Mouse (Mus musculus) thymus, postnatal 10 days (tissue): Measurements from ENCODE around the gene Bzw2.

Source experiments
- DNase-seq, 2 experiments: peaks; one replicate each; pipeline ENCODE4 v3.0.0; 2021; ENCODE audit warnings: low spot score in 2 of 2

Gene Bzw2

DNA sequence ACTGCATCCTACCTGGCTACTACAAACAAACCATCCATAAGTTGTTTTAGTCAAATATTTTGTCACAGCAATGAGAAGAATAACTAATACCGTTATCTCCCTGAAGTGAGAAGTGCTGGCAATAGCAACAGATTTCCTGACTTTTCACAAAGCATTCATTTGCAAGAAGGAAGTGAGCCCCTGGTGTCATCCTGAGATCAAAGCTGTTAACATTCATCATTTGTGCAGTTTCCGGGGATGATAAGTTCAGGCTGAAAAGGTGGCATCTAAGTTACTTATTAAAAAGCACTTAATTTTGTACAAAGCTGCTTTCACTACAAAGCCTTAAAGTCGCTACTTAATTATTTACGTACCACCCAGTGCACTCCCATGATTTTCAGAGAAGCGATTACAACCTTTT, 85.0 kb downstream of the Bzw2 start:
- DNase-seq: peak in 1 of 2 experiments; percentile 9

- no peak for DNase-seq
Measured at GRCm38 (mm10) chr12:36070231-36070630, 87.6 kb downstream of the Bzw2 start.

GRCm38 (mm10) chr12:36067538-36067937, 90.3 kb downstream of the Bzw2 start:
- no peak for DNase-seq

- DNase-seq: no peak
Measured at GRCm38 (mm10) chr12:36065911-36066310, 92.0 kb downstream of the Bzw2 start.

DNA sequence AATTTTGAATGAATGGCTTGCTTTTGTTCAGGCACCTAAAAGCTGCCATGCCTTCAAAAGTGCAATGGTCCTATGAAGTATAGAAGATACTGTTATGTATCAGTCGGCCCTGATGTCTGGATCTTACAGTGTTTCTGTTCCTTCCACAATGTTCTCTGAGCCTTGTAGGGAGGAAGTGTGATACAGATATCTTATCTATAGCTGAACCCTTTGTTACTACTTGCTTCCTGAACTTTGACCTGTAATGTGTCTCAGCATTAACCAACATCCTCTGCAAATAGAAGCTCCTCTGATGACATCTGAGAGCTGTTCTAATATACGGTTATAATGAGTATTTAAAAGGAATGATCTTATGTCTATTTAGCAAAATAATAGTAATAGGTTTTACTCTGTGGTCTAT, 100.2 kb downstream of the Bzw2 start:
- DNase-seq: no peak

DNA sequence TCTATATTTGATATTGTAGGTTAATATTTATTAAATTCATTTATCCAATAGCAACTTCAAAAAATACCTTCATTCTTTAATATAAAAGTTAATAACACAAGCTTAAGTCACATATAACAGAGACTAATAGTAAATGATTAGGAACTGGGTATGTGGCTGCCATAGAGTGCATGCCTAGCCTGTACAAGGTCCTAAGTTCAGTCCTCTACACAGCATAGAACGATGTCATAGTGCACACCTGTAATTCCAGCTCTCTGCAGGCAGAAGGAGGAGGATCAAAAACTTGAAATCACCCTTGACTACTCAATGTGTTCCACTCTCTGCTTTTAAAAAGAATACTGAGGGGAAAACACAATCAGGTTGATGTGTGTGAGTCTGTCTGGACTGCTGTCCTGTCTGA, 107.6 kb downstream of the Bzw2 start:
- no peak for DNase-seq

DNA sequence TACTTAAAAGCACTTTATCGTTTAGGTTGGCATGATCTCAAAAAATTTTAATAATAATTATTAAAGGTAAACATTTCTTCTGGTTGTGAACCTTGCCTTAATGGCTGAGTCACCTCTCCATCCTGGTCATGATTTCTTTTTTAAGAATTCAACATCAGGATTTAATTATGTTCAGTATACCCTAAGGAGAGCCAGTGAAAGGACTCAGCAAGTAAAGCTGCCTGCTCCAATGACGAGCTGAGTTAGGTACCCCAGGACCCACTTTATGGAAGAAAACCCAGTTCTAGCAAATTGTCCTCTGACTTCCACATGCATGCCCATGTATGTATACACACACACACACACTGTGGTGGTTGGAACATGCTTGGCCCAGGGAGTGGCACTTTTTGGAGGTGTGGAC, 110.3 kb downstream of the Bzw2 start:
- no peak for DNase-seq

- DNase-seq: no peak
Measured at GRCm38 (mm10) chr12:36046196-36046595, 111.7 kb downstream of the Bzw2 start.

GRCm38 (mm10) chr12:36044691-36045090, 113.2 kb downstream of the Bzw2 start:
- no peak for DNase-seq

- peak; percentile 94 for DNase-seq
Measured at GRCm38 (mm10) chr12:36042348-36042778, 115.5 kb downstream of the Bzw2 start, which contains the start of gene Tspan13. Gene Tspan13 (minus strand): TSS chr12:36042500.
